Mouse (Mus musculus) CH12F3 (cell line): ENCODE measurements around the gene Pbp2.

Source experiments
- in situ Hi-C: fragments of 300-500 bp; cut with MboI; formaldehyde crosslinking; loops from 2 replicates; pipeline ENCODE4 v1.14.3; 2020; ENCODE audit warnings: low sequenced_read_pairs

Gene Pbp2

DNA sequence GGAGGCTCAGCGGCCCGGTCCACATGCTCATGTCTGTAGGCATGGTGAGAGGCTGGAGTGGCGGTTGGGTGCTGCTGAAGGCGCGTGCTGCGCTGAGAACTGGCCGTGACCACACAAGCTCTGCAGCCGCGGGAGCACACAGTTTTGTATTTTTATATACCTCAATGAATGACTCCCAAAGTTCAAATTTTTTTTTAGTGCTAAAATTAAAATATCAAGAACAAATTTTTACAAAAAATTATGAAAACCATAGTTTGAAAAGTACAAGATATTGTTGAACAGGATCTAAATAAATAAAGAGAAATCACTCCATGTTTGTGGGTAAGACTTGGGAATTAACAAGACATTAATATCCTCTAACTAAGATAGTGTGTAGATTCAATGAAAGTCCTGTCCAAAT, at the start of gene Pbp2:
Gene Pbp2, minus strand, starts transcription at position 101 of the 400 bp plus-strand sequence.
- in situ Hi-C loops = no loop called here

DNA sequence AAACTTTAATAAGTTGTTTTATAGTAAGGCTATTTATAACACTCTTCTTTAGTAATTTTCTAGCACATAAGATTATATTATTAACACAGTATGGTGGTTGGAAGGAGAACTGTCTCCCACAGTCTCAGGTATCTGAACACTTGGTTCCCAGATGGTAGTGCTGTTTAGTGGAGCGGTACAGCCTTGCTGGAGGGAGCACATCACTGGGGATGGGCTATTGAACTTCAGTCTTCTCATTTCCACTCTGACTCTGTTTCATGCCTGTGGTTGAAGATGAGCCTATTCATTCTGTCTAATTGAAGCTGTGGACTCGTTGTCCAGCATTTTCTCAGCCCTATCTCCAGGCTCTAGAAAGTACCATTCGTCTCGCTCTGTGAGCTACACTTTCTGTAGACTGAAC, 44.7 kb upstream of the Pbp2 start:
- in situ Hi-C loops = no loop called here

DNA sequence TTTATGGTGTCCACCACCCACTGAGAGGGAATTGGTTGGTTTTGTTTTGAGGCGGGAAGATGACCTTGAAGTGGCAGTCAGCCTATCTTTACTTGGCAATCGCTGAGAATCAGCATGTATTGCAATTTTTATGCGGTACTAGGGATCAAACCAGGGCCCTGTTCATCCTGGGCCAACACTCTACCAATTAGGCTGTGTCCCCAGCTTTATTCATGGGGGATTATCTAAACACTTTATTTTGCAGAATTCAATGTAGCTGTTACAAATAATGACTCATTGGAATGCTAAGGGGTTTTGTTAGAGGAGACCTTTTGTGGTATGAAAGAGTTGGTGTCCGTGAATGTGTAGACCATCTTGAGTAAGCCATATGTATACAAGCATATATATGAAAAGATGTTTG, 42.3 kb upstream of the Pbp2 start:
- in situ Hi-C loops = no loop called here

DNA sequence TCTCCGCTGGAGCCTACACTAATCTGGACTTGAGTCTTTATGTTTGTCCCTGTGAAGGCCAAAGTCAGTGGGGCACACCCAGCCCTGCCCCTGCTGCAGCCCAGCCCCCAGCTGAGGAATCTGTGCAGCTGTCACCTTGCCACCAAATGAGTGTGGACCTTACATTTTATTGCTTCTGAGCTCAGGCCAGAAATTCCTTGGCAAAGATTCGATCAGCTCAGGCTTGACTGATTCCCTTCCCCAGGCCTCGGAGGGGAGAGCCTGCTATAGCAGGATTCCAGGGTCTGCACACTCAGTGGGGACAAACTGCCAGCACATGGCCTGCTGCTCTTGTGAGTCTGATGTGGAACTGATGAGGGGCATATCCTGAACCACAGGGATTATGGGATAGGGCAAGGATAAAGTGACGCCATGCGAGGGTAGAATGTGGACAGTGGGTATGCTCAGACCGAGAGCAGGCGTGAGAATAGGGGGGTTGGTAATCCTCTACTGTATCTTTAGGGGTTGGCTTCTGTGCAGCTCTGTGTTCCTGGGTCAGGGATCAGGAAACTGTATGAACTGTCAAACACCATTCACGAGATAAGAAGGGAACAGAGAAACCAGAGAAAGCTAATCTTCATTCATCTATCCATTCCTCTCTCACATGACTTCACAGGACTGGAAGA, 41.6 kb upstream of the Pbp2 start:
- in situ Hi-C loops = no loop called here

DNA sequence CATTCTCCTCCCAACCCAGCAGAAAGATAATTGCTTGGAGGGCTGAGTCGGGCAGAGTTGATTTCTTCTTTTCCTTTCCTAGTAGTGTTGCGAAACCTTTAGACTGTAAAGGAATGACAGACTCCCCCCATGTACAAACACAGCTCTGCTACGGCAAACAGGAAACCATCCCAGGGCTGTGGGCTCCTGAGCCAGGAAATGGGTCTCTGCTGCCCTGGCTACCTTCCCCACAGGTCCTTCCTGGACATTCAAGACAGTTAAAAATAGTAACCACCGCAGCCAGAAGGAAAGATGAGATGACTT, 30.8 kb upstream of the Pbp2 start:
- in situ Hi-C loops = no loop called here

DNA sequence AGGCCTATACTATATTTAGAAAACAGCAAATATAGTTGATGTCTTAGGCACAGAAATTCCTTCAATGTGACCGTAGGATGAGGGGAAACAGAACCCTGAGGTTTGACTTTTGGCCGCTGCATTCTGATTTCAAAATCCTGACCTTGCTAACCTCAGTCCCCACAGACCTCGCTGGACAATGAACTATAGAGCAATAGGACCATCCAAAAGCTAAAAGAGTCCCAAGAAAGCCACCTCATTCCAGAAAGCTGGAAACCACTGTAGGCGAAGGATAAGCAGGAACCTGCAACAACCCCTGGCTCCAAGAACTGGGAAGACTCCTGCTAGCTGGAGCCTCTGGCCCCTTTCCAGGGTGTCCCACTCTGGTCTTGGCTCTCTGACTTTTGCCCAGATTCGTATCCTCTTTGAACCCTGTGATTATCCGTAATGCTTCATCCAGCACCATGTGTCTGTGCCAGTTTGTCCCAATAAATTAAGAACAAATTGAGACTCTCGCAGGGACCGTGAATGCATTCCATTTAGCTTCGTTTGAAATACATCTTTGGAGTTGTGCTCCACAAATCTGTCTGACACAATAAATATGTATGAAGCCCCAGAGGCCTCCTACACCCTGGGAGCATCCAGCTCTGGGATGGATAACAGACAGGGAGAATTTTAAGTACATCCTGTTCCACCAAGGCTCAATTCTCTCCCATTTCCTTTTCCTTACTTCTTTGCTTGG, 30.3 kb upstream of the Pbp2 start:
- in situ Hi-C loops = no loop called here

DNA sequence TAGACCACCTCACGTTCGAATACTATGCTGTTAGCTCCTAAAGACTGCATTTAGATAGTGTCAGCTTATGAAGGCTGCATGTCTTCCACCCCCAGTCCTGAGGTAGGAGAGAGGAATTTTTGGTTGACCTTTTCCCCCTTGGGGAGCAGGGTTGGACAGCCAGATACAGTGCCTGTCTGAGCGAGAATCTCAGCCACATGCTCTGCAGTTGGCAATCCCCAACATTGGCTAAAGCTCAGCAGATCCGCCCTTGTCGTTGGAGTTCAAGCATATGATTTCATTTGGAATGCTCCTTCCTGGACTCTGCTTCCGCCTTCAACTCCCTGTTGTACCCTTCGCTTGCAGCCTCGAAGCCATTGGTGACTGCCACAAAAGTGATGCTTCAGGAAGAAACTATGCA, 26.2 kb upstream of the Pbp2 start:
- in situ Hi-C loops = no loop called here

DNA sequence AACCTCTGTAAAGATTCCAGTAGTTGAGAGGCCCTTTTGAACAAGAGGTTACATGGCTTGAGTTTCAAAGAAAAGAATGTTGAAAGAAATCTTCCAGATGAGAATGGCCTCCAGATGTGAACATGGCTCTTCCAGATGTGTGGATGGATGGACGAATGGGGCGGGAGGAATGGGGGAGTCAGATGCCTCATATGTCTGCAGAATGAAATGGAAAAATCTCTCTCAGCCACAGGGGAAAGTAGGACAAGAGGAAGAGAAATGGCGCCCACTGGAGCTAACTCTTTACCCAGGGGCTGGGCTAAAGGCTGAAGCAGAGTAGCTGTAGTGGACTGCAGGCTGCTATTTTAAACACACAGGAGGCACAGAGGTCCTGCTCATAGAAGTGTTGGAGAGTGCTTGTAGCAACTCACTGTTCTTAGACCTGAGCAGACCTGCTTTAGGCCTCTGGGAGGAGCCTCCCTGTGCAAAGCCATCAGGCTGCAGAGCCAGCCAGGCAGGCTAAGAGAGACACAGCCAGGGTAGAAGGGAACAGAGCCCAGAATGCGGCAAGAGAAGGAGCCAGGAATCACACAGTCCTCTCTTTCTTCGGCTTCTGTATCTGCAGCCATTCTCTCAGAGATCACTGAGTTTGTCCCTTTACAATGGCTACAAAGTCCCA, 23.9 kb upstream of the Pbp2 start:
- in situ Hi-C loops = no loop called here

DNA sequence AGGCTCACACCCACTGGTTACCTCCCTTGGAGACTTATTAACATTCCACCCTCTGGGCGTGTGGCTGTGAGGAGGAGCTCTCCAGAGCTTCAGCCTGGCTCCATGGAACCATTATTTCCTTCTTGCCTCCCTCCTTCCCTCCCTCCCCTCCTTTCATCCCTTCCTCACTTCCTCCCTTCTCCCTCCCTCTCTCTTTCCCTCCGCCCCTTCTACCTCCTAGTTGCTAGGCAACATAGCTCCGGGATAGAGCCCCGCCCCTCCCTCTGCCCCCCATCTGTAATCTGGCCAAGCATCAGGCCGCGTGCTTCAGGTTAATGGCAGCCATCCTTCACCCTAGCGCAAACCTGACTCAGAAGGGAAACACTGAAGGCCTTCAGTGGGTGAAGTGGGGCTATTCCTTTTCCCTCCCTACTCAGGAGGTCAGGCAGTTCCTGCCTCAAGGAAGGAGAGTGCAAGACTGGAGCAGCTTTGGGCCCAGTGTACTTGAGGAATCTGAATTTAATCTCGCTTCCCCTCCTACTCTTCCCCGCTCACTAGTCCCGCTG, 22.6 kb upstream of the Pbp2 start:
- in situ Hi-C loops = no loop called here

DNA sequence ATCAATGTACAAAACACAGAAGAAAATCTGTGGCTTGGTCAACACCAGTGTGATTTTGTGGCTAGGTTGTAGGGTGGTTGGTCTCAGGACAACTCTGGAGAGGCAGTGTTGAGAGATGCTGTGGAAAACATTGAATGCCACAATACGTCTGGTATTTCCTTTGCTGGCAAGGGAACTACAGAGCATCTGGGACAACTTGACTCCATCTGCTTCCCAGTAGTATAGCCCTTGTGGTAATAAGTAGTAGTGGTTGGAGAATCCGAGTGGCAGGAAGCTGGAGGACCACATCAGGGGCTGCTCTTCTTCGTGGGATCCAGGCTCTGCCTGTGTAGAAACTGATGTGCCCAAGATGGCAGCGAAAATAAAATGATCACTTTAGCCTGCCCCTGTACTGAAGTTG, 21.7 kb upstream of the Pbp2 start:
- in situ Hi-C loops = no loop called here

DNA sequence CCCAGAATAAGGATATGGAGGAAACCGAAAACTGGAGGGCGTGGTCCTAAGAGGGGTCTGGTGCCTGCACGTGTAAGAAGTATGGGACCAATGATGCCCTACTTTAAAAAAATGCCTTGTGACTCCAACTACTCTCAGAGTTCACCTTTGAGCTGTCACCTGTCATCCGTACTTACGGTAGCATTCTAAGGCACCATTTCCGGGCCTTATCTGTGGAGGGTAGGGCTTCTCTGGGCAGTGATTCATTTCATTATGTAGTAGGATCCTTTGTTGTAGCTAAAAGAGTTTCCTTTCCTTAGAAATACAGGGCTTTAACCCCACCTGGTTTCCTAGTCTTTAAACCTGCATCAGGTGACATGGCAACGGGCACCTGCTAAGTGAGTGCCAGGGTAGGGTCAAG, 16.6 kb upstream of the Pbp2 start:
- in situ Hi-C loops = no loop called here

DNA sequence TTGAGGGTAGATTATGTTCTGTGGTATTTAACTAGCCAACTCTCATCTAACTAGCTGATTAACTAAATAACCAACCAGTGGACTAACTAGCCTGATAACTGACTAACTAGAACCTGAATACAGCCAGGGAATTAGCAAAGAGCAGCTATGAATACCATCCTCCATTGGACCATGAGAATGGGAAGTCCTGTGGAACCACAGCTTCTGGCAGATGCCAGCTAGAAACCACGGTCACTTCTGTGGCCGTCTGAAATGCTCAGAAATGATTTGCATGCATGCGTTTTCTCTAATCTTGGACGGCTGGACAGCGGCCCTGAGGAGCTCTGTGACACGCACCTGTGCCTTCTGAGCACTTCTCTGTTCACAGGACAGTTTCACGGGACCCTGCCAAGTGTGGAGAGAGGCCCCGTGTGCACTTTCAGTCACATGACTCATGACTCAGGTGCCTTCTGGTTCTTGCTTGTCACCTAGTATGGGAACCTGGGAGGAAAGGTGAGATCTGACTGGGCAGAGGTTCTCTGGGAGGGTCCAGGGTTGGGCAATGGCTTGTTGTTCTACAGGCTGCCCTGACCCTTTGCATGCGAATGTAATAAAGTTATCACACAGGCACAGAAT, 14.6 kb upstream of the Pbp2 start:
- in situ Hi-C loops = no loop called here

DNA sequence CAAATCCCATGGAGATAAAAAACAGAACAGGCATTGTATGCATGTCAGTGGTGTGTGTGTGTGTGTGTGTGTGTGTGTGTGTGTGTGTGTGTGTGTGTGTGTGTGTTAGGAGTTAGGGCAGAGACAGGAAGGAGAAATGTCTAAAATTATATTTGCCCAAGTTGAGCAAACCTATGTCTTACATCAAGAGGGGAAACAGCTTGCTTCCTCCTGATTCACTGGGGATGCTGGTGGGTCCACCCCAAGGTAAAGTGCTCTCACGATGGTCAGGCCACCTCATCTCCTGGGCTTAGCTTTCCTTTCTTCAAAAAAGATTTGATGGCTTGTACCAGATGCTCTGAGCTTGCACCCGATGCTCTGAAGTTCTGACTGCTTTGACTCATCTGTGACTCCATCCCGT, 13.9 kb upstream of the Pbp2 start:
- in situ Hi-C loops = no loop called here

DNA sequence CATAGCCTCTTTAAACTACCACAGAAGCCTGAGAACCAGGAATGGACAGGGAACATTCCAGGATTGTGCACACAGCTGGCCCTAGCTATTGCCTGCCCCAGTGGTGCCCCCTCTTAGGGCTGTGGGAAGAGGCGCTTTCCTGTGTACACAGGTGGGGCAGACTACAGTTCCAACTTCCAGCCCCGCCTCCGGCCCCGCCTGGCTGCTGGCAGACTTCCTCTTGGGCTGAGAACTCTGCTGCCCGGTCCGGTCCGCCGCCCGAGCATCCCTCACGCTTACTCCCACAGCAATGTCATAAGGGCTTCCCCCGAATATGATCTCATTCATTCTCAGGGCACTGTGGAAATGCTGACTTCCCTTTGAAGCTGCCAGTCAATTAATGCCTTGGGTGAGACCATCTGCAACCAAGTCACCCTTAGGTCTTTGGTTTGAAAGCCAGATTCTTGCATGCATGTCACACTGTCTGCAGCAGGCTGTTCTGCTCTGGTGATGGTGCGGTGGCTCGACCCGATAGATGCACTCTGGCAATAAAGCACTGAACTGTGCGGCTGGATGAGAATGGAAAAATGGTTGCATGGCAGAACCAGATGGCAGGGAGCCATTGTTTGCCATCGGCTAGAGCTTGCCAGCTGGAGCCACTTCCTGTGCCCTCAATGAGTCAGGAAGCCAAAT, 13.2 kb upstream of the Pbp2 start:
- in situ Hi-C loops = no loop called here

DNA sequence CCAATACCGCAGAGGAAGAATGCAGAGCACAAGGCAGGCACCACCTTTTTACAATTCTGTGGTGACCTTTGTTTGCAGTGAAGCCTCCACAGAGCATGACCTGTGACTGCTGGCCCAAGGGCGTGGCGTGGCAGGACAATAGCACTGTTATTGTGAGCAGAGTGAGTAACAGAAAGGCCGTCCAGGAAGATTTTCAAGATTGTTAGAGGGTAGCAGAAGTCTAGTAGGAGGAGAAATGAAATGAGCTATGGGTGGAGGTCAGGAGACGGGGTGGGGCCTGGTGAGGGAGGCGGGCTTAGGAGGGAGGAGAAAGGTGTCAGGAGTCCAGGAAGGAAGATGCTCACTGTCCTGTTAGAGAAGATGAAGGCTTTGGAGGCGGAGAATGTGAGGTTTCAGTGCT, 12.5 kb upstream of the Pbp2 start:
- in situ Hi-C loops = no loop called here

DNA sequence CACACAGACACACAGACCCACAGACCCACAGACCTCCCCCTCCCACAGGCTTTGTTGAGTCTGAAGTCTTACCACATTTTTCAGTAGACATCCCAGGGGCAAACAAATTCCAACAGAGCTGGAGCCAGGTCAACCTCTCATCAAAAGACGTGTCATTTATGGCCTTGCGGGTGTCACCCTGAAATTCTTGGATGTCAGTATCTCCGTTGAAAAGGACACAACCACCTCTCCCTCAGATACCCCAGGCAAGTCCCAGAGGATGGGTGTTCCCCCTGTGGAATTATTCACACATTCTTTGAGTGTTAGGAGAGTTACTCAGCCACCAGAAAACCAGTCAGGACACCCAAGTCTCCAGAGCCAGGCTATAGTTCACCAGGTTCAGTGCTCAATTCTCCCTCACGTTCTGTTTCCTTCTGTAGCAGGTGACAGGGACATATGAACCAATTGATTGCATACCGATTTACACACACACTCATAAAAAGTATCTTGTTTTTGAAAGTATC, 9.3 kb upstream of the Pbp2 start:
- in situ Hi-C loops = no loop called here

DNA sequence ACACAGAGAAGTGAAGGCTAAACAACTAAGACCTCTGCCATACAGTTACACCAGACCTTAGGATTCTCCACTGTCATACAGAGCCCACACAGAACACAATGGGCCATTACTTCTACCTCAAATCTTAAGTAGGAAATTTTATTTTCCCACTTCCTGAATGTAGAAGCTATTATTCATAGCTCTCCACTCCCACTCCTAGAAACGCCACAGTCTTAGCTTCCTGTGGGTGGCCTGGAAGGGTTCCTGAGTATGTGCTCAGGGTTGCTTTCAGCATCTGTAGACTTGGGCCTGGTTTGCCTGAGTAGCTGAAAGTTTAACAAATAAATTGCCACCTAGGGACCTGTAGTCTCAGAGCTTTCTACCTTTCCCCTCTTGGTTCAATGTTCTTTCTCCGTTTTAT, 5.9 kb upstream of the Pbp2 start:
- in situ Hi-C loops = no loop called here

DNA sequence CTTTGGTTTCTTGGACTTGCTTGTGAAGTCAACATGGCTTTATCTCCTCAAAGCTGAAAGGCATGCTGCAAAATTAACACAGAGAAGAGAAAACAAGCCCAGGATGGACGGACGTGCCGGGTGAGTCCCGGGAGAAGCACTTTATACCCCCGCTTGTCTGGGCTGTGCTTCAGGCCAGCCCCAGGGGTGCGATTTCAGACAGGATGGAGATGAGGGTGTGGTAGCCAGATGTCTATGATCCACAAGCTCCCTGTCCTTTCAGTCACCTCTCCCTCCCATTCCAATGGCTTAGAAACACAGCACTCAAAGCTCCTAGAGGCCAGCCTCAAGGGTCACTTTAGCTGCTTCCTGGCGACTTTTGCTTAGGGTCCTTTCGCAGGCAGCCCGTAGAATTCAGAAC, 3.8 kb upstream of the Pbp2 start:
- in situ Hi-C loops = no loop called here

DNA sequence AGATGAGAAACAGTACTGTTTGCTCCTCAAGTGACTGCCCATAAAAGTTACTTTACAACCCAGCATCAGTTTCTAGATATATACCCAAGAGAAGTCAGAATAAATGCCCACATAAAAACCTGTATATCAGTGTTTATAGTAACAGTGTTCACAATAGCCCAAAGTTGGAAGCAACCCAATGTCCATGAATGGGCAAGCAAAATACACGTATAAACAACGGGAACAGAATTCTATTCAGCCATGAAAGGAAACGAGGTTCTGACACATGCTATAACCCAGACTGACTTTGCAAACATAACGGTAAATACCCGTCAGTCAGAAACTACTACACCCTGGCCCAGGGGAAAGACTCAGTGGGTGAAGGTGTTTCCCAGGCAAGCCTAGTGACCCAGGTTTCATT, 1.8 kb upstream of the Pbp2 start:
- in situ Hi-C loops = no loop called here

DNA sequence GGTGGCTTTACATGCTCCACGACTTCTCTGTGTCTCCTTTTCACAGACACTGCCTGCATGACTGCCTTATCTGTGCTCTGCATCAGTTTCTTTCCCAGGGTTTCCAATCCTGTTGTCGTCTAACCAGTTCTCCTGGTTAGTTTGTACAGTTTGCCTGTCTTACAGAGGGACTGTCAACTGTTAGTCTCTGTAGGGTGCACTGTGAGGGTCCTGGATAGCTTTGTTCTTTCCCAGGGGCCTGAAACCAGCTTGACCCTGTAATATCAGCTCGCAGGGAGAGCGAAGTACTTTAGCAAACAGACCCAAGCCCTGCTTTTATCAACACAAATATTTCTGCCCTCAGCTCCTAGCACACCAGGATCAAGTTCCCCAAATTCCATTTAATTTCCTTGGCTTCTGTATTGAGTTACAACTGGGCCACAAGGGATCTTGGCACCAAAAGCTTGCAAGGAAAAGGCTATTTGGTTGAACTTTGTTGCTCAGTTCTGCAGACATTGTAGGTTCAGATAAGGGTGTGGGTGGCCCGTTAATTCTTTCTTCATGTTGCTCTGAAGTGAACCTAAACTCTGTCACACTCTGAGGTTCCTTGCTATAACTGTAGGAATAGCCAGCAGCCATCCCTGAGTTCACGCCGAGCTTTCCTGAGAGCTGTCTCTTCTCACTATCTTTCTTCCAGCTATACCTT, 5.5 kb downstream of the Pbp2 start:
- in situ Hi-C loops = no loop called here
